Mouse (Mus musculus) cerebellum, adult 2 months (tissue): ENCODE measurements around the gene Cebpa.

ENCODE experiments used
- CTCF ChIP-seq: fragments of 200-500 bp; IDR thresholded peaks from 2 replicates; pipeline ENCODE4 v1.5.1; 2011; ENCODE audit warnings: low read depth, mild to moderate bottlenecking, control low read depth, low read length, moderate library complexity, borderline replicate concordance; ENCODE audit not compliant: insufficient read depth
- POLR2A ChIP-seq: fragments of 200-500 bp; IDR thresholded peaks from 2 replicates; pipeline ENCODE4 v1.6.1; 2011; ENCODE audit warnings: low read length, control low read depth, borderline replicate concordance; ENCODE audit not compliant: insufficient read depth

GRCm38 (mm10) chr7:35162443-35162842 lies 43.4 kb downstream of the Cebpa start:
- TF ChIP-seq POLR2A (no peak), CTCF (no peak)
